Mouse (Mus musculus) hindlimb bud, embryonic 11.5 days (tissue): ENCODE data around the gene Ptpn7.

ENCODE experiments used
- DNase-seq: peaks from one replicate; pipeline ENCODE4 v3.0.0-alpha.2; 2012; ENCODE audit warnings: low read depth, low spot score; ENCODE audit errors: extremely low spot score

Ptpn7 gene

GRCm38 (mm10) chr1:135128011-135128441, 4.5 kb upstream of the Ptpn7 start:
- no peak for DNase-seq

DNA sequence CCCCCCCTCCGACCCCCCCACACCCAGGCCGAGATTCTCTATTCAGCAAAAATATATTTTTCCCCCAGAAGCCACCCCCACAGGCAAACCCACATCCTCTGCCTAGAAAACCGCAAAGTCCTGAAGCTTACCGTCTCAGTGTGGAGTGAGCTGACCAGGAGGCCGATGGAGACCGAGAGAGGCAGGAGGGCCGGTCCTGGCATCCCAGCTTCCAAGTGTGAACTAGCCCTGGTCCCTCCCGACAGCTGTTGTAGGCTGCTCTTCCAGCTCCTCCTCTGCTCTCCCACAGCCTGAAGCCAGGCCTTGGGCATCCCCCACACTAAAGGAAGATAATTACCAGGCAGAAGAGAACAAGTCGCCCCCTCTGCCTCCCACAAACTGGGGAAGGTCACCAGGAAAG, 3.5 kb upstream of the Ptpn7 start:
- no peak for DNase-seq

DNA sequence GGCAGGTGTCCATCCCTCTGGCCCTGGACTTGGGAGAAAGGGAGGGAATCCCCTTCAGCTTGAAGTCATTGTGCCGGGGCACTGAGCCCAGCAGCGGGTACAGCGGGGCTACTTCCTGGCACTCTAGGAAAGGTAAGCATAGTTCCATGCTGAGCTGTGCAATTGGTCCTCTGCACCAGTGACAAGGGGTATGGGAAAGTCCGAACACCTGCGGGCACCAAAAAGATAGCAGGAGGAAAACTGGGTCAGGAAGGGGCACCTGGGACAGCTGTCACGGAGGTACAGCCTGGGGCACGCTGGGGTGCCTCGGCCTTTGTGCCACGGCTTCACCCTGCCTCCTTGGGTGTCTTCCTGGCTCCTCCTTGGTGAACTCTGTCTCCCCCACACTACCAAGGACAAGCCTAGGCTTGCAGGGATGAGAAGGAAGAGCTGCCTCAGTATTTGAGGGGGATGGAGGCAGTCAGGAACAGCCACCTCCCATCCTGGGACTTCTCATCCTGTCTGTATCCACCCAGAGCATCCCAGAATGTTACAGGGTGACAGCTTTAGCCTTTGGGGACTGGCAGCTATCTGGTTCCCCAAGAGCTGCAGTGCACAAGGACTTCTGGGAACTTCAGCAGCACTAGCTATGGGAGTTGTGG, 2.8 kb upstream of the Ptpn7 start:
- DNase-seq: no peak

GRCm38 (mm10) chr1:135130376-135131018, 2.0 kb upstream of the Ptpn7 start:
- no peak for DNase-seq

GRCm38 (mm10) chr1:135131034-135131433, 1.5 kb upstream of the Ptpn7 start:
- no peak for DNase-seq

DNA sequence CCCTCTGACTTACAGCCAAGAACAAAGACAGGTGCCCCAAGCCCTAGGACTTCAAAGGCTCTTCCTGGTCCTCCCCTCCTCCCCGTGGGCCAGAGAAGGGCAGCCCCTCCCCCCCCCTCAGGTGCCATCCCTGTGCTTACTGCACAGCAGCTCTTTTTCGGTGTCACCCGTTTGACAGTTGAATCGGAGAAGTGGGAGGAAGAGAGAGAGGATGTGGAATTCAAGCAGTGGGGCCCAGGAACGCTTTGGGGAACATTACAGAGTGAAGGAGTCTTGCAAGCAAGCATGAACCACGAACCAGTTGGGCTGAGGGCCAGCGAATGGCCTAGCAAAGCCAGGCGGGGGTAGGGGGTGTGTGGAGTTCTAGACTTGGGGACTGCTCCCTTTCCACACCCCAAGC, 940 bp upstream of the Ptpn7 start:
- no peak for DNase-seq

GRCm38 (mm10) chr1:135132893-135133369, 431 bp downstream of the Ptpn7 start:
- no peak for DNase-seq

- DNase-seq: no peak
Measured at GRCm38 (mm10) chr1:135133678-135134435, 1.4 kb downstream of the Ptpn7 start.

DNA sequence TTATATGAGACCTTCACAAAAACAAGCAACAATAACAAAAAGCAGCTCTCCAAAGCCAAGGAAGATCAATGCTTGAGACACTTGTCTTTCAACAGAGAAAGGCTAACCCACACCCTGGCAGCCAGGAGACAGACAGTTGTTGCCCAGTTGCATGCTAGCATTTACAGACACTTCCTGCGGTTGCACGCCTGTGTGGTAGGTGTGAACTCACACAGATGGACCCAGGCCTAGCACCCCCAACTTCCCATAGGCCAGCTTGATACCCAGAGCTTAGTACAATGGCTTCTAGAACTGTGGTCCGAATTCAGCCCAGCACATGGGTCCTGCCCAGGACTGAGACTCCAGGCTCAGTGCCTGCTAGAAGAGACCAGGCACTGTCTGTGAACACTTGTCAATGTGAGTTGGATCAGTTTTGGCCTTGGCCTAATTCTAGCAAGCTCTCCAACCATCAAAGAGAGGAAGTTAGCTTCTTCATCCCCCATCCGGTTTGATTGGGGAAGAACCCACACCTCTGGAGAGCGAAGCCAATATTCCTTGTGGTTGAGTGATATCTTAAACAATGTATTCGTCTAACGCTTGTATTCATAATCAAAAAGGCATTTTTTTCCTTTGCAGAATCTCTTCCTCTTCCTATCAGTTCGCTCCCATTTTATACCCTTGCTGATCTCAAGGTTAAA, 2.7 kb downstream of the Ptpn7 start:
- DNase-seq: no peak

DNA sequence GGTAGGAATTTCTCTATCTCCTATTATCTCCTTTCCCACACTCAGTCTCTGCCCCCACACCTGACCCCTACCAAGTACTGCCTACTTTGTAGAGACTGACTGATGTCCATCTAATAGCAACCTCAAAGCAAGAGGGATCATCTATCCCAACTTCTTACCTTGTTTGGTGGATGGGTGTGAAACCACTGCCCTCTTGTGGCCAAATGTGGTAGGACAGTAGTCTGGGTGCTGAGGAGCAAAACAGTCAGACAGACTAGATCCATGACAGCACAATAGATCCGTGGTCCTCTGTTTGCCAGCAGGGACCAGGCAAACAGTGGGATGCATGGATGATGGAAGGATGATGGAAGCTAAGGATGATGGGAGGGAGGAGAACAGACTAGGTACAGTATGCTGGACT, 4.0 kb downstream of the Ptpn7 start:
- peak; percentile 78 for DNase-seq

DNA sequence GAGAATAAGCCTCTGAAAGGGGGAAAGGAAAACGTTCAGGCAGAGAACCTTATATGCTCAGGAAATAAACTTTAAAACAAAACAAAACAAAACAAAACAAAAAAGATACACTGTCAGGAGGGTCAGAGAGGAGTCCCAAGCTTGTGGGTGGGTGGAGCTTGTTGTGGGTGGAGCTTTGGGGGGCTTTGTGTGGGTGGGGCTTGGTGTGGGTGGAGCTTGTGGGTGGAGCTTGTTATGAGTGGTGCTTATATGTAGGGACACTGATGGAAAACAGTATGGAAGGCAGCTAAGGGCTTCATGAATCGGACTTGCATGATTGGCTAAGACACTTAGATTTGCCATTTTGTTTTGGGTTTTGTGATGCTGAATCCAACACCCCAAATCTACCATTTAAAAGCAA, 7.4 kb downstream of the Ptpn7 start:
- no peak for DNase-seq

DNA sequence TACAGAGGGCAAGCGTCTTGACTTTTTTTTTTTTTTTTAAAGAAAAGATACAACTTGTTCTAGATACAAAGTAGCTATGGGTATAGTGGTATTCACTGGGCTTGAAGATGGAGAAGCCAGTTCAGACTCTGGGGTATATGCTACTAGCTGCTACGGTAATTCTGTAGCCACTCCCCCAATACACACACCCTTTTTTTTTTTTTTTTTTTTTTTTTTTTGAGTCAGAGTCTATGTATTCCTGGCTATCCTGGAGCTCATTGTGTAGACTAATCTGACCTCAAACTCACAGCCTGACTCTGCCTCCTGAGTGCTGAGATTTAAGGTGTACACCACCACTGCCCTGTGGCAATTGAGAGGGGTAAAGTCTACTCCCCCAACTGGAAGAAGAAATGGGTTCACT, 10.0 kb downstream of the Ptpn7 start:
- no peak for DNase-seq

DNA sequence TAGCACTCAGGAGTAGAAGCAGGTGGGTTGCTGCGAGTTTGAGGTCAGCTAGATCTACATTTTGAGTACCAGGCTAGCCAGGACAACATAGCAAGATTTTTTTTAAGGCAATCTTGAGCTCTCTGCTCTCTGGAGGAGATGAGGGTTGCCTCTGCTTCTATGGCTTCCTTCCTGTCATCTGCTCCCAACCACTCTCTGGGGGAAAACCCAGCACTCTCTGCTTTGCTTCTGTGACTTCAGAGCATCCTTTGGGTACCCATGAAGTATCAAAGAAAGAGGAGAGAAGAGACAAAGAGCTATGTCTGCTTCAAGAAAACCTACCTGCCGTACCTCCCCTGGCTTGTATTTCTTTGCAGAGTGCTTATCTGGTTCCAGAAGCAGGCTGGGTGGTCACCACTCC, 11.4 kb downstream of the Ptpn7 start:
- DNase-seq: no peak

DNA sequence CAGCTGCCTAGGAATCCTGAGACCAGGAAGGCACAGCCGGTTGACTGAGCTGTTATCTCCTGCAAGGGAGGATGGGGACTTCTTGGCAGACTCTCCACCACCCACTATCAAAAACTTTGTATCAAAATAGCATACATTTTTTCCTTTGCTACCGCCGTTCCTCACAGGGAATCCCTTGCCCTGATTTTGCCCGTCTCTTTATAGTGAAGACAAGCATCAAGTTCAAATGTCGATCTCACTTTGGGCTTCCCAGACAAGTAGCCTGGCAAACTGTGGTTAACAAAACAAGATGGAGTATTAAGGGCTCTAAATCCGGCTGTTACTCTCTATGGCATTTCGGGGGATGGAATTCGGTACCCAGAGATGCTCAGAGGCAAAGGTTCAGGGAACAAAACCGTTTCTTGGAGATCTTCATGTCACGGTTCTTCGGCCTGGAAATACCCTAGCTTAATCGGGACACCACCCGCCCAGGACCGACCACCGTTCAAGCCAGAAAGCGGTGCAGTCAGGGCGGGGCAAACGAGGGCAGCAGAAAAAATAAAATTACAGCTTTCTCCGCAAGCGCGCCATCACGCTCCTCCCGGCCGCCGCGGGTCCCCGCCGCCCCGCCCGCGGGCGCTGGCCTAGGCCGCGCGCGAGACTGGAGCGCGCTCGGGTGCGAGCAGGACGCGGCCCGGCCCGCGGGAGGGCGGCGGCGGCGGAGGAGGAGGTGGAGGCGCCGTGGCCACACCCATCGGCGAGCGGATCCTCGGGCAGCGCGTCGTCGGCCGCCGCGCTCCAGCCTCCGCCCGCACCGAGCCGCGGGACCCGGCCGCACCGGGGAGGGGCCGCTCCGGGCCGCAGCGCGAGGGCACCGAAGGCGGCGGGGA, 13.8 kb downstream of the Ptpn7 start, which contains the start of gene Arl8a:
Gene Arl8a, plus strand, starts transcription at position 748 of the 869 bp plus-strand sequence.
- DNase-seq: no peak

DNA sequence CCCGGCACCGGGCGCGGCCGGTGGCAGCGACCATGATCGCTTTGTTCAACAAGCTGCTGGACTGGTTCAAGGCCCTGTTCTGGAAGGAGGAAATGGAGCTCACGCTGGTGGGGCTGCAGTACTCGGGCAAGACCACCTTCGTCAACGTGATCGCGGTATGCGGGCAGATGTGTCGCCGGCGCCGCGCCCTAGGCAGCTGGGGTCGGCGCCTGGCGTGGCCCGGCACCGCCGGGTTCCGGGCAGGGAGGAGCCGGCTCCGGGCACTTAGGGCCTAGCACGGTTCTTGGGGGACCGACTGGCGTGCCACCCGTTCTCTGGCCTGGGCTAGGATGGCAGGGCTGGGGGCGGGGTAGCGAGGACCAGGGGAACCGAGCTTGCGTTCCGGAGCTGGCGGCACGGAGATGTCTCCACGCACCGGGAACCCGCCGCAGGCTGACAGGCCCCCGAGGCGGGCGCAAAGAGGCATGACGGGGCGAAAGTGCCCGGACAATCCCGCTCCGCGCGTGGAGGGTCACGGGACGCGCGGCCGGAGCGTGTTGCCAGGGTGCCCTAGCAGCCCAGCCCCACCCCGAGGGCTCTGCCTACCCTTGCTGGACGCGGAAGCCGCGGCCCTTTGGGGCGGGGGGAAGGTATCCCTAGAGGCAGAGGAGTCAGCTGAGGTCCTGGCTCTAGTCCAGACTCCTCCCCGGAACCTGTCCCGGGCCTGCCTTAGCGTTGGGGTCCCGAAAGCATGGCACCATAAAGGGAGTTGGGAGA, 14.6 kb downstream of the Ptpn7 start:
- DNase-seq: no peak

- no peak for DNase-seq
Measured at GRCm38 (mm10) chr1:135147702-135148058, 15.2 kb downstream of the Ptpn7 start.

- no peak for DNase-seq
Measured at GRCm38 (mm10) chr1:135148476-135148875, 16.0 kb downstream of the Ptpn7 start.

DNA sequence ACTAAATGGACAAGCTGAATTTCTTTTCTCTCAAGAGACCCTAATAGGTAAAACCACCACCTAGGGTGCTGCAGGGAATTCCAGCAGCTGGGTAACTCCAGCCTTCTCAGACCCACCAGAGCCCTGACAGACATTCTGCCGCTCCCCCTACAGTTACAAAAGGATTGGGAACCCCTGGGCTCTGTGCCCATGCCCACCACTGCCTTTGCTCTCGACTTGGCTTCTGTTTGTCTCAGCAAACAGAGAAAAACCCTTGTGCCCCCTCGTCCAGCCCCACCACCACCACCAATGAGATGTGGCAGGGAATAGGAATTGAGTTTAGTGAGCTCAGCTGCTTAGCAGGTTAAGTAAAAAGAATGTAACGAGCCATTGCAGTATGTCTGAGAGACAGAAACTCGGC, 16.5 kb downstream of the Ptpn7 start:
- DNase-seq: no peak

DNA sequence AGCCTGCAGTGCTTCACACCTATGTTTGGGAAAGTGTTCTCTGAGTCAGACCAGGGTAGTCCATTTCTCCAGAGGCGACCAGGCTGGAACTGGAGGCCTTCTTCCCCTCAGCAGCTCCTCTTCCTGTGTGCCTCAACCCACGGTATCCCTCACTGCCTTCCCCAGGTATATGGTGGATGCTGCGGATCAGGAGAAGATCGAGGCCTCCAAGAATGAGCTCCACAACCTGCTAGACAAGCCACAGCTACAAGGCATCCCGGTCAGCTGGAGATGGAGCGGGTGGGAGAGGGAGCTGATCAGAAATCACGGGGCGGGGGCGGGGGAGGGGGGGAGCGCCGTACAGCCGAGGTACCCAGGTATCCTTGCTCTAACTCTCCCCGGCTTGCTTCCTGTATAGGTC, 21.5 kb downstream of the Ptpn7 start:
- DNase-seq: no peak
